Mouse (Mus musculus) neural tube, embryonic 15.5 days (tissue): ENCODE data around the gene Nudt8. TPM values are rescaled to one million over a fixed set of nuclear protein-coding genes. Genes with fewer than 3 reads are reported as not detected.
"Not testable (repeated sequence)": the region's sequence is repeated elsewhere in the genome, so short reads cannot be mapped to it uniquely, and the experiment has no call there.

Experiments used
- ATAC-seq: fragments of 200-750 bp; cut with Nextera tagmentation; 2 replicates; pipeline ENCODE4 v1.8.0; 2017; ENCODE audit warnings: mild to moderate bottlenecking, moderate TSS enrichment, moderate library complexity; ENCODE audit not compliant: low FRiP score
- H3K27ac ChIP-seq: fragments of 300-500 bp; sonication (generic); replicated peaks from 2 replicates; pipeline ENCODE4 v1.5.1; 2015; ENCODE audit warnings: mild to moderate bottlenecking, inconsistent platforms
- H3K27me3 ChIP-seq: fragments of 300-500 bp; sonication (generic); replicated peaks from 2 replicates; pipeline ENCODE4 v1.6.1; 2015; ENCODE audit warnings: inconsistent platforms
- H3K36me3 ChIP-seq: fragments of 300-500 bp; sonication (generic); 2 replicates; pipeline ENCODE4 v1.6.1; 2015; ENCODE audit warnings: inconsistent platforms
- H3K4me1 ChIP-seq: fragments of 300-500 bp; sonication (generic); 2 replicates; pipeline ENCODE4 v1.6.1; 2015; ENCODE audit warnings: inconsistent platforms
- H3K4me2 ChIP-seq: fragments of 300-500 bp; sonication (generic); 2 replicates; pipeline ENCODE4 v1.6.1; 2015; ENCODE audit warnings: inconsistent platforms, mild to moderate bottlenecking, moderate library complexity
- H3K4me3 ChIP-seq: fragments of 300-500 bp; sonication (generic); replicated peaks from 2 replicates; pipeline ENCODE4 v1.5.1; 2015; ENCODE audit warnings: mild to moderate bottlenecking, inconsistent platforms
- H3K9ac ChIP-seq: fragments of 300-500 bp; sonication (generic); replicated peaks from 2 replicates; pipeline ENCODE4 v1.6.1; 2015; ENCODE audit warnings: mild to moderate bottlenecking, inconsistent platforms
- H3K9me3 ChIP-seq: fragments of 300-500 bp; sonication (generic); replicated peaks from 2 replicates; pipeline ENCODE4 v1.6.1; 2016; ENCODE audit warnings: inconsistent platforms
- WGBS: fragments of 180-500 bp; shearing (Covaris S2); methylation state at CpG from one replicate; pipeline ENCODE4 v1.1.7; 2015; ENCODE audit warnings: mixed read lengths; 5-methylcytosine and 5-hydroxymethylcytosine counted together
- polyA plus RNA-seq: library from polyadenylated mRNA; unstranded; fragments of >200 nt; fragmentation: Nextera tagmentation; extraction: Ambion mirVana; gene quantifications from 2 replicates; pipeline ENCODE4 v1.2.1, GENCODE M21; 2015

Gene Nudt8
- polyA plus RNA-seq, 1 experiment from 2014 or later = 26.1 TPM

GRCm38 (mm10) chr19:3966330-3967075 lies 33.9 kb upstream of the Nudt8 start:
- no peaks in the 10 kb centered on the region for H3K36me3 ChIP-seq
- no peak overlapping the region for H3K27ac ChIP-seq
- H3K27me3 ChIP-seq = no peaks in the 10 kb centered on the region
- H3K9ac ChIP-seq = no peak overlapping the region
- ATAC-seq = no peak
- H3K4me2 ChIP-seq = no peak overlapping the region
- H3K4me3 ChIP-seq = no peak overlapping the region
- 75% methylated on average over 11 of the region's 11 CpGs for WGBS
- H3K4me1 ChIP-seq = no peaks in the 10 kb centered on the region
- H3K9me3 ChIP-seq = no peaks in the 10 kb centered on the region

- no peak for ATAC-seq
- Histone ChIP-seq H3K9me3 (no peaks in the 10 kb centered on the region), H3K4me2 (no peak overlapping the region), H3K27me3 (no peaks in the 10 kb centered on the region), H3K27ac (no peak overlapping the region), H3K4me3 (no peak overlapping the region), H3K4me1 (no peaks in the 10 kb centered on the region), H3K36me3 (no peaks in the 10 kb centered on the region), H3K9ac (no peak overlapping the region)
- 87% methylated on average over 3 of the region's 3 CpGs for WGBS
Observed at GRCm38 (mm10) chr19:3967258-3967657, 33.1 kb upstream of the Nudt8 start.

DNA sequence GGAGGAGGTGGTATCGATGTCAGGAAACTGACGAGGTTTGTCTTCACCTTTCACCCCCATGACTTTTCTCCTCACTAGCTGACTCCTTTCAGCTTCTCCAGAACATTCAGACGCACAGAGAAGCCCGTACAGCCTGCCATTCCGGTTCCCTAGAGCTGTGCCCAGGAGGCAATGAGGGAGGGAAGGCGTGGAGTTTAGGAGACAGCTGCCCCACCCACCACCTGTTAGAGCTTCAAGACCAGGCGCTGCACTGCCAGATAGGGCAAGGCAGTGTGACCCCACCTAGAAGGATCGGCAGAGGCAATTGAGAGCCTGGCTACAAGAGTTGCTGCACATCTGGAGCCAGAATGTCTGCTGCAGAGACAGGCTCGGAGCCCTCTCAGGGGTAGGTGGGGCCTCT lies 28.2 kb upstream of the Nudt8 start, which contains the start of gene Aldh3b2:
Gene Aldh3b2, plus strand, starts transcription at position 100 of the 400 bp plus-strand sequence.
- Histone ChIP-seq H3K27me3 (no peaks in the 10 kb centered on the region), H3K4me2 (no peak within 1 kb of the TSS), H3K4me3 (no peak within 1 kb of the TSS), H3K4me1 (no peaks in the 10 kb centered on the region), H3K36me3 (no peaks in the 10 kb centered on the region), H3K27ac (no peak within 1 kb of the TSS), H3K9me3 (no peaks in the 10 kb centered on the region), H3K9ac (no peak within 1 kb of the TSS)
- 53% methylated on average over 9 of the region's 9 CpGs for WGBS
- no peak for ATAC-seq

- H3K27me3 ChIP-seq, H3K36me3 ChIP-seq, H3K4me1 ChIP-seq, H3K27ac ChIP-seq, ATAC-seq, H3K4me2 ChIP-seq, H3K9me3 ChIP-seq, H3K9ac ChIP-seq, H3K4me3 ChIP-seq: not testable (repeated sequence)
- WGBS = 84% methylated on average over 6 of the region's 6 CpGs
Observed at GRCm38 (mm10) chr19:3974608-3975007, 25.8 kb upstream of the Nudt8 start.

GRCm38 (mm10) chr19:3975866-3976265 lies 24.5 kb upstream of the Nudt8 start:
- no peaks in the 10 kb centered on the region for H3K36me3 ChIP-seq
- H3K27me3 ChIP-seq = no peaks in the 10 kb centered on the region
- 0 out of 2 replicates have a peak, but pooled peaks cover 3% of the 10 kb centered on the region for H3K4me1 ChIP-seq
- 79% methylated on average over 2 of the region's 2 CpGs for WGBS
- no peak overlapping the region for H3K27ac ChIP-seq
- no peak overlapping the region for H3K9ac ChIP-seq
- no peak for ATAC-seq
- no peak overlapping the region for H3K4me3 ChIP-seq
- no peak overlapping the region for H3K4me2 ChIP-seq
- no peaks in the 10 kb centered on the region for H3K9me3 ChIP-seq

GRCm38 (mm10) chr19:3980309-3980708 lies 20.1 kb upstream of the Nudt8 start:
- ATAC-seq = peak; percentile 69
- 18% methylated on average over 4 of the region's 4 CpGs for WGBS

DNA sequence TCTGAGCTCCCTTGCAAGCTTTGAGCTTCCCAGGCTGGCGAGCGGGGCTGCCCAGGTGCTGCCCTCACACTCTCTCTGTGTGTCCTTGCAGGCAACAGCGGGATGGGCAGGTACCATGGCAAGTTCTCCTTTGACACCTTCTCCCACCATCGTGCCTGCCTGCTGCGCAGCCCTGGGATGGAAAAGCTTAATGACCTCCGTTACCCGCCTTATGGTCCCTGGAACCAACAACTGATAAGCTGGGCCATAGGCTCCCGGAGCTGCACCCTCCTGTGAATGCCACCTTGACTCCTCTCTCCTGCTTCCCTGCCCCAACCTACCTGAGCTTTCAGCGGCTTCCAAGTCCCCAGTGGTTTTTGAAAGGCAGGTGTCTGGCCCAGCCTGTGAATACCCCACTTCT lies 19.5 kb upstream of the Nudt8 start:
- Histone ChIP-seq H3K36me3 (no peaks in the 10 kb centered on the region), H3K27ac (no peak overlapping the region), H3K27me3 (no peaks in the 10 kb centered on the region), H3K4me1 (0 out of 2 replicates have a peak, but pooled peaks cover 9% of the 10 kb centered on the region), H3K4me2 (no peak overlapping the region), H3K9me3 (no peaks in the 10 kb centered on the region), H3K9ac (no peak overlapping the region), H3K4me3 (no peak overlapping the region)
- no peak for ATAC-seq
- WGBS = 77% methylated on average over 9 of the region's 9 CpGs

More at GRCm38 (mm10) chr19:3980309-3980708, 20.1 kb upstream of the Nudt8 start:
- Histone ChIP-seq H3K4me3 (no peak overlapping the region), H3K9me3 (no peaks in the 10 kb centered on the region), H3K27ac (no peak overlapping the region), H3K36me3 (no peaks in the 10 kb centered on the region), H3K4me1 (0 out of 2 replicates have a peak, but pooled peaks cover 7% of the 10 kb centered on the region), H3K9ac (no peak overlapping the region), H3K4me2 (no peak overlapping the region), H3K27me3 (no peaks in the 10 kb centered on the region)

DNA sequence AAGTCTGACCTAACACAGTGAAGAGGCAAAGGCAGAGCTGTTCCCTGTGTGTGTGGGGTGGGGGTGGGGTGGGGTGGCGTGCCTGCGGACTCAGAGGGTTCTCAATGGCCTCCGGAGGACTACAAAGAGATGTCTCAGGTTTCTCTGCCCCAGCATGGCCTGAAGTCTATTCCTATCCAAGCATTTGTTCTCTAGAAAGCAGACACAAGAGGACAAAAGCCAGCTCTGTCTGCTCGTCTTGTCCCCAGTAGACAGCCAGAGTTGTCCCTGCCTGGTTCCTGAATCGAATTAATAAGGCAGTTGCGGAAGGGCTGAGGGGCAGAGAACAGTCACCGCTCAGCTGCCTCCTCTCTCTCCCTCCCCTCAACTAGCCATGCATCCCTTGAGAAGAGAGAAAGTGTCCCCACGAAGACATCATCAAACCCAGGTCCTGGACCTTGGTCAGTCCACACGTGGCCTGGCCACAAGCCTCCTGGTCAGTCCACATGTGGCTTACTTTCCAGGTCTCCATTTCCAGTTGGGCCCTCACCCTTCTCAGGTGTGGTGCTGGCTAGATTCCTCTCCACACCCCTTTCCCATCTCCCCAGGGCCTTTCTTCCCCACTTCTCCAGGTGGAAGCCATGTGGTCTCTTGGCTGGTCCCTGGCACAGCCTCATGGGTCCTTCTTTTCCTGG lies 16.7 kb upstream of the Nudt8 start:
- no peaks in the 10 kb centered on the region for H3K27me3 ChIP-seq
- no peak overlapping the region for H3K4me3 ChIP-seq
- H3K36me3 ChIP-seq = no peaks in the 10 kb centered on the region
- no peaks in the 10 kb centered on the region for H3K9me3 ChIP-seq
- H3K9ac ChIP-seq = no peak overlapping the region
- WGBS = 32% methylated on average over 9 of the region's 9 CpGs
- no peak overlapping the region for H3K4me2 ChIP-seq
- no peak for ATAC-seq
- peaks cover 19% of the 10 kb centered on the region for H3K4me1 ChIP-seq
- H3K27ac ChIP-seq = no peak overlapping the region

DNA sequence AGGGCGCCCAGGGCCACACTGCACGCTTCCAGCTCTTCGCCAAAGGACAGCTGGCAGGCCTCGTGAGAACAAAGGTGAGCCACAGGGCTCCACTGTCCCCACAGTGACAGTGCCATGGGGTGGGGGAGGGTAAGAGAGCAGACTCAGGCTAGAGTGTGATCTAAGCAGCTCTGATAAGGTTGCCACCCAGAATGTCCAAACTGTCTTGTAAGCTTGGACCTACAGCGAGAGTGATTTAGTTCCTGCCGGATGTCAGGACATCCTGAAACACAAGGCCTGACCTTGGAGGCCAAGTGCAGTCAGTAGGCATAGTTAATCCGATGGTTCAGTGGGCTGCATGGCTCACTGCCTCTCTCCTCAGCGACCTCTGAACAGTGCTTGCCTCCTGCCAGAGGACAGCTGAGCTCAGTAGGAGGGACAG lies 15.1 kb upstream of the Nudt8 start:
- no peak overlapping the region for H3K9ac ChIP-seq
- ATAC-seq = no peak
- H3K36me3 ChIP-seq = no peaks in the 10 kb centered on the region
- no peak overlapping the region for H3K27ac ChIP-seq
- WGBS = 19% methylated on average over 8 of the region's 8 CpGs
- H3K4me3 ChIP-seq = no peak overlapping the region
- H3K4me1 ChIP-seq = peaks cover 16% of the 10 kb centered on the region
- H3K9me3 ChIP-seq = no peaks in the 10 kb centered on the region
- no peaks in the 10 kb centered on the region for H3K27me3 ChIP-seq
- H3K4me2 ChIP-seq = no peak overlapping the region

GRCm38 (mm10) chr19:3986334-3986733 lies 14.0 kb upstream of the Nudt8 start, which contains the start of gene Acy3:
Gene Acy3, plus strand, starts transcription at chr19:3986570.
- Histone ChIP-seq H3K4me1 (peaks cover 16% of the 10 kb centered on the region), H3K4me2 (peak within 1 kb of the TSS; percentile 19; the same call in 1 of the 2 replicates), H3K36me3 (no peaks in the 10 kb centered on the region), H3K9me3 (no peaks in the 10 kb centered on the region), H3K27me3 (no peaks in the 10 kb centered on the region), H3K27ac (no peak within 1 kb of the TSS; the same call in 1 of the 2 replicates), H3K9ac (no peak within 1 kb of the TSS), H3K4me3 (no peak within 1 kb of the TSS)
- ATAC-seq = no peak
- WGBS = 11% methylated on average over 8 of the region's 8 CpGs

DNA sequence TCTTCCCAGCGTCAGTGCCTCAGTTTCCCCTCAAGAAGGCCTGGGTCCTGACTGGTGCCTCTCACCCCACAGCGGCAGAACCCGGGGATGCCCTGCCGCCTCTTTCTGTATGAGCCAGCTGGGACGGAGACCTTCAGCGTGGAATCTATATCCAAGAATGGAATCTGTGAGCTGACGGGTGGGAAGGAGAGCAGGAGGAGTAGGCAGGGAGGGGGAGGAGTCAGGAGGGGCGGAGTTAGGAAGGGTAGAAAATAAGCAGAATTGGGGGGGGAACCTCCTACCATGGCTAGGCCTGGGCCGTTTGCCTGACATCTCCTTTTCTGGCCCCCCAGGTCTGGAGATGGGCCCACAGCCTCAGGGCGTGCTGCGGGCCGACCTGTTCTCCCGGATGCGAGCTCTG lies 12.3 kb upstream of the Nudt8 start:
- no peak for ATAC-seq
- Histone ChIP-seq H3K4me2 (no peak overlapping the region), H3K27ac (no peak overlapping the region), H3K4me1 (peaks cover 16% of the 10 kb centered on the region), H3K9ac (no peak overlapping the region), H3K9me3 (no peaks in the 10 kb centered on the region), H3K36me3 (no peaks in the 10 kb centered on the region), H3K4me3 (no peak overlapping the region), H3K27me3 (no peaks in the 10 kb centered on the region)
- WGBS = 94% methylated on average over 14 of the region's 14 CpGs

GRCm38 (mm10) chr19:3988750-3989149 lies 11.6 kb upstream of the Nudt8 start:
- Histone ChIP-seq H3K27ac (no peak overlapping the region), H3K27me3 (no peaks in the 10 kb centered on the region), H3K4me2 (no peak overlapping the region), H3K9ac (no peak overlapping the region), H3K4me1 (peaks cover 16% of the 10 kb centered on the region), H3K36me3 (no peaks in the 10 kb centered on the region), H3K4me3 (no peak overlapping the region), H3K9me3 (no peaks in the 10 kb centered on the region)
- WGBS = 89% methylated on average over 4 of the region's 4 CpGs
- ATAC-seq = no peak
